Mouse (Mus musculus) MEL (cell line): ENCODE measurements around the gene Hoxa3. TPM values are rescaled to one million over a fixed set of nuclear protein-coding genes. Genes with fewer than 3 reads are reported as not detected.

Experiments used
- DNase-seq: peaks from one replicate; pipeline ENCODE4 v3.0.0; 2011; ENCODE audit warnings: low read depth, low spot score
- H3K27ac ChIP-seq: 2 replicates; pipeline ENCODE4 v1.5.1; 2012; ENCODE audit warnings: low read depth, mild to moderate bottlenecking, control low read depth, low read length, moderate library complexity; ENCODE audit not compliant: control insufficient read depth
- H3K27me3 ChIP-seq, 2 experiments: fragments of 150-350 bp in 1 of 2; sonication (generic) in 1 of 2; 2 replicates each; pipeline ENCODE4 v1.6.1; 2012; ENCODE audit warnings: low read length in 2 of 2, mild to moderate bottlenecking in 2 of 2, improper control_type of control experiment in 1 of 2, moderate library complexity in 1 of 2; ENCODE audit not compliant: insufficient read depth in 2 of 2, control insufficient read depth in 1 of 2
- H3K36me3 ChIP-seq, 2 experiments: 2 replicates each; pipeline ENCODE4 v1.6.1; 2012 to 2014; ENCODE audit warnings: low read length in 2 of 2, improper control_type of control experiment in 1 of 2, inconsistent platforms in 1 of 2, mild to moderate bottlenecking in 1 of 2; ENCODE audit not compliant: insufficient read depth in 2 of 2, control insufficient read depth in 1 of 2
- H3K4me1 ChIP-seq, 2 experiments: fragments of 150-350 bp in 1 of 2; sonication (generic) in 1 of 2; 2 replicates each; pipeline ENCODE4 v1.6.1; 2012; ENCODE audit warnings: low read length in 2 of 2, improper control_type of control experiment in 1 of 2, mild to moderate bottlenecking in 1 of 2; ENCODE audit not compliant: insufficient read depth in 2 of 2, control insufficient read depth in 1 of 2
- H3K4me3 ChIP-seq, 2 experiments: fragments of 150-350 bp in 1 of 2; sonication (generic) in 1 of 2; 2 replicates each; pipeline ENCODE4 v1.5.1; 2012; ENCODE audit warnings: low read depth in 2 of 2, low read length in 2 of 2, mild to moderate bottlenecking in 2 of 2, moderate library complexity in 2 of 2, control low read depth in 1 of 2, improper control_type of control experiment in 1 of 2; ENCODE audit not compliant: control insufficient read depth in 1 of 2, insufficient read depth in 1 of 2
- H3K79me2 ChIP-seq: 2 replicates; pipeline ENCODE4 v1.6.1; 2012; ENCODE audit warnings: mild to moderate bottlenecking, low read length, moderate library complexity; ENCODE audit not compliant: control insufficient read depth, poor library complexity, insufficient read depth
- H3K9ac ChIP-seq: 2 replicates; pipeline ENCODE4 v1.6.1; 2012; ENCODE audit warnings: low read depth, mild to moderate bottlenecking, control low read depth, low read length, moderate library complexity; ENCODE audit not compliant: control insufficient read depth, poor library complexity, severe bottlenecking
- H3K9me3 ChIP-seq: fragments of 150-350 bp; sonication (generic); replicated peaks from 2 replicates; pipeline ENCODE4 v1.6.1; 2012; ENCODE audit warnings: mild to moderate bottlenecking, low read length, improper control_type of control experiment, moderate library complexity; ENCODE audit not compliant: insufficient read depth
- CTCF ChIP-seq, 3 experiments: IDR thresholded peaks in 2 of 3; conservative IDR thresholded peaks in 1 of 3; 2 replicates each; pipeline ENCODE4 v1.5.1; 2011 to 2012; ENCODE audit warnings: low read length in 3 of 3, low read depth in 2 of 3, mild to moderate bottlenecking in 2 of 3, improper control_type of control experiment in 1 of 3, inconsistent platforms in 1 of 3, mixed read lengths in 1 of 3, moderate library complexity in 1 of 3; ENCODE audit not compliant: control insufficient read depth in 1 of 3, insufficient read depth in 1 of 3, poor library complexity in 1 of 3, severe bottlenecking in 1 of 3
- MAFK ChIP-seq: IDR thresholded peaks from 2 replicates; pipeline ENCODE4 v1.6.1; 2011; ENCODE audit warnings: low read depth, mild to moderate bottlenecking, low read length, improper control_type of control experiment, borderline replicate concordance
- MAX ChIP-seq: IDR thresholded peaks from 2 replicates; pipeline ENCODE4 v1.6.1; 2011; ENCODE audit warnings: low read length, improper control_type of control experiment
- MEF2A ChIP-seq: IDR thresholded peaks from 2 replicates; pipeline ENCODE4 v1.6.1; 2014; ENCODE audit warnings: low read depth, mild to moderate bottlenecking, inconsistent platforms, low read length, improper control_type of control experiment; ENCODE audit not compliant: poor library complexity, insufficient replicate concordance, severe bottlenecking; ENCODE audit errors: extremely low read depth
- MYC ChIP-seq: IDR thresholded peaks from 2 replicates; pipeline ENCODE4 v1.6.1; 2011; ENCODE audit warnings: low read depth, mild to moderate bottlenecking, low read length, improper control_type of control experiment, moderate library complexity
- NELFE ChIP-seq: IDR thresholded peaks from 2 replicates; pipeline ENCODE4 v1.6.1; 2011; ENCODE audit warnings: low read depth, low read length, improper control_type of control experiment
- RAD21 ChIP-seq: IDR thresholded peaks from 2 replicates; pipeline ENCODE4 v1.6.1; 2011; ENCODE audit warnings: mild to moderate bottlenecking, low read depth, low read length, improper control_type of control experiment
- SIN3A ChIP-seq: IDR thresholded peaks from 2 replicates; pipeline ENCODE4 v1.6.1; 2012; ENCODE audit warnings: low read length, improper control_type of control experiment, inconsistent platforms
- SMC3 ChIP-seq: IDR thresholded peaks from 2 replicates; pipeline ENCODE4 v1.6.1; 2011; ENCODE audit warnings: low read depth, low read length, improper control_type of control experiment
- ZC3H11A ChIP-seq: IDR thresholded peaks from 2 replicates; pipeline ENCODE4 v1.6.1; 2012; ENCODE audit warnings: low read depth, mild to moderate bottlenecking, inconsistent platforms, low read length, improper control_type of control experiment
- ZKSCAN1 ChIP-seq: IDR thresholded peaks from 2 replicates; pipeline ENCODE4 v1.6.1; 2012; ENCODE audit warnings: low read depth, mild to moderate bottlenecking, inconsistent platforms, low read length, improper control_type of control experiment, moderate library complexity
- ZMIZ1 ChIP-seq: IDR thresholded peaks from 2 replicates; pipeline ENCODE4 v1.6.1; 2012; ENCODE audit warnings: low read depth, mild to moderate bottlenecking, inconsistent platforms, low read length, improper control_type of control experiment, moderate library complexity
- polyA plus RNA-seq, 2 experiments: library from polyadenylated mRNA; stranded (reverse) in 1 of 2; unstranded in 1 of 2; fragments of >175 nt in 1 of 2; fragments of >200 nt in 1 of 2; gene quantifications; 2 replicates each; pipeline versions ENCODE4 v1.2.1 to v1.2.4; 2012; ENCODE audit warnings: low replicate concordance in 2 of 2, low read depth in 1 of 2; ENCODE audit not compliant: insufficient read length in 2 of 2, insufficient read depth in 1 of 2, missing spikeins in 1 of 2
- total RNA-seq: library from RNA; depleted of rRNA; stranded (reverse); fragments of 300-350 nt; gene quantifications from 2 replicates; pipeline ENCODE4 v1.2.3, GENCODE M21; 2012

Gene Hoxa3
- total and polyA plus RNA-seq, 3 experiments, result not detected

GRCm38 (mm10) chr6:52221337-52221992 is 8.3 kb upstream of the Hoxa3 start, which contains the start of gene Hoxa7:
TSS of gene Hoxa7 (minus strand) at chr6:52221854.
- peak within 1 kb of the TSS; percentile 72 for H3K9ac ChIP-seq

GRCm38 (mm10) chr6:52220865-52221310 is 7.8 kb upstream of the Hoxa3 start:
- H3K4me3 ChIP-seq, result peak overlapping the region; percentile 74 to 79; a peak in 3 of 4 replicates
- peak; percentile 9 for DNase-seq
- no peaks in the 10 kb centered on the region for H3K27me3 ChIP-seq
- no peaks in the 10 kb centered on the region for H3K4me1 ChIP-seq
- no peaks in the 10 kb centered on the region for H3K9me3 ChIP-seq
- TF ChIP-seq MAX, result no peak
- TF ChIP-seq ZC3H11A, result no peak
- no peak for TF ChIP-seq CTCF (IDR thresholded peaks at IDR 0.05 in 2 of 3, conservative IDR thresholded peaks at IDR 0.05 in 1 of 3; ENCODE audit: control insufficient read depth in 1 of 3, insufficient read depth in 1 of 3, low read depth in 2 of 3, low read length in 3 of 3, poor library complexity in 1 of 3, severe bottlenecking in 1 of 3)
- no peak for TF ChIP-seq MEF2A
- no peak for TF ChIP-seq ZMIZ1
- TF ChIP-seq, all 39 proteins: peak for 0
- peak overlapping the region; percentile 72 for H3K9ac ChIP-seq
- no peaks in the 10 kb centered on the region for H3K79me2 ChIP-seq
- H3K27ac ChIP-seq, result no peak overlapping the region
- H3K36me3 ChIP-seq, result no peaks in the 10 kb centered on the region

More at GRCm38 (mm10) chr6:52221337-52221992, 8.3 kb upstream of the Hoxa3 start, which contains the start of gene Hoxa7:
- Histone ChIP-seq H3K4me3 (peak within 1 kb of the TSS; percentile 74 to 79), H3K27ac (no peak within 1 kb of the TSS), H3K79me2 (no peaks in the 10 kb centered on the region), H3K27me3 (no peaks in the 10 kb centered on the region), H3K4me1 (no peaks in the 10 kb centered on the region), H3K9me3 (no peaks in the 10 kb centered on the region), H3K36me3 (no peaks in the 10 kb centered on the region)
- peak; percentile 32; the same call in 1 of the 2 replicates for TF ChIP-seq SIN3A
- peak; percentile 77 for TF ChIP-seq SMC3
- TF ChIP-seq NELFE, result no peak; the same call in 1 of the 2 replicates
- TF ChIP-seq CTCF (IDR thresholded peaks at IDR 0.05 in 2 of 3, conservative IDR thresholded peaks at IDR 0.05 in 1 of 3; ENCODE audit: control insufficient read depth in 1 of 3, insufficient read depth in 1 of 3, low read depth in 2 of 3, low read length in 3 of 3, poor library complexity in 1 of 3, severe bottlenecking in 1 of 3), result peak; percentile 81 to 89 (median 86)
- TF ChIP-seq ZC3H11A, result peak; percentile 87
- TF ChIP-seq ZKSCAN1, result no peak
- no peak for TF ChIP-seq MYC
- no peak for TF ChIP-seq MAFK
- TF ChIP-seq RAD21, result peak; percentile 91
- DNase-seq, result peak; percentile 81
